Mouse (Mus musculus): ENCODE results near the gene Grin2b. TPM values are rescaled to one million over a fixed set of nuclear protein-coding genes. Genes with fewer than 3 reads are reported as not detected.

The Grin2b gene
- polyA plus RNA-seq (2017; shearing (Covaris generic)): 0.12 TPM

GRCm38 (mm10) chr6:136173191-136173896 lies at the start of gene Grin2b:
Gene Grin2b (minus strand): TSS chr6:136173511.

Other genes starting within 250 kb of the Grin2b start
- gene Gm8994, start 154.0 kb upstream of the Grin2b start, polyA plus RNA-seq (2017; shearing (Covaris generic)): not detected
- gene E330021D16Rik, start 242.1 kb upstream of the Grin2b start, polyA plus RNA-seq (2017; shearing (Covaris generic)): 0.59 TPM